Mouse (Mus musculus): ENCODE measurements around the gene Lix1.

The Lix1 gene

GRCm38 (mm10) chr17:17412176-17412575, 9.7 kb downstream of the Lix1 start:
- DNase-seq (ENCODE audit: low read depth, low spot score): no peak

GRCm38 (mm10) chr17:17414206-17414605, 11.7 kb downstream of the Lix1 start:
- DNase-seq (ENCODE audit: low read depth, low spot score): no peak

GRCm38 (mm10) chr17:17424609-17425307, 22.3 kb downstream of the Lix1 start:
- DNase-seq (ENCODE audit: low read depth, low spot score): no peak

- no peak for DNase-seq (ENCODE audit: low read depth, low spot score)
Measured at GRCm38 (mm10) chr17:17425308-17425813, 22.9 kb downstream of the Lix1 start.

GRCm38 (mm10) chr17:17425906-17426305, 23.4 kb downstream of the Lix1 start:
- no peak for DNase-seq (ENCODE audit: low read depth, low spot score)

GRCm38 (mm10) chr17:17428888-17429287, 26.4 kb downstream of the Lix1 start:
- DNase-seq (ENCODE audit: low read depth, low spot score): no peak

- DNase-seq (ENCODE audit: low read depth, low spot score): no peak
Measured at GRCm38 (mm10) chr17:17433679-17434078, 31.2 kb downstream of the Lix1 start.

GRCm38 (mm10) chr17:17438576-17439191, 36.2 kb downstream of the Lix1 start:
- no peak for DNase-seq (ENCODE audit: low read depth, low spot score)

- DNase-seq (ENCODE audit: low read depth, low spot score): no peak
Measured at GRCm38 (mm10) chr17:17441876-17442498, 39.5 kb downstream of the Lix1 start.

GRCm38 (mm10) chr17:17444297-17444886, 41.9 kb downstream of the Lix1 start:
- no peak for DNase-seq (ENCODE audit: low read depth, low spot score)

- DNase-seq (ENCODE audit: low read depth, low spot score): no peak
Measured at GRCm38 (mm10) chr17:17446683-17447082, 44.2 kb downstream of the Lix1 start.

- no peak for DNase-seq (ENCODE audit: low read depth, low spot score)
Measured at GRCm38 (mm10) chr17:17447821-17448220, 45.3 kb downstream of the Lix1 start.

- DNase-seq (ENCODE audit: low read depth, low spot score): no peak
Measured at GRCm38 (mm10) chr17:17448737-17449440, 46.4 kb downstream of the Lix1 start.

GRCm38 (mm10) chr17:17449441-17449770, 46.9 kb downstream of the Lix1 start:
- DNase-seq (ENCODE audit: low read depth, low spot score): no peak

- DNase-seq (ENCODE audit: low read depth, low spot score): no peak
Measured at GRCm38 (mm10) chr17:17451102-17451501, 48.6 kb downstream of the Lix1 start.

- no peak for DNase-seq (ENCODE audit: low read depth, low spot score)
Measured at GRCm38 (mm10) chr17:17452617-17453016, 50.1 kb downstream of the Lix1 start.

- DNase-seq (ENCODE audit: low read depth, low spot score): no peak
Measured at GRCm38 (mm10) chr17:17454573-17454972, 52.1 kb downstream of the Lix1 start.

- no peak for DNase-seq (ENCODE audit: low read depth, low spot score)
Measured at GRCm38 (mm10) chr17:17485789-17486188, 83.3 kb downstream of the Lix1 start.

- no peak for DNase-seq (ENCODE audit: low read depth, low spot score)
Measured at GRCm38 (mm10) chr17:17490820-17491621, 88.5 kb downstream of the Lix1 start.

GRCm38 (mm10) chr17:17491622-17492001, 89.1 kb downstream of the Lix1 start:
- DNase-seq (ENCODE audit: low read depth, low spot score): no peak

GRCm38 (mm10) chr17:17492116-17492515, 89.6 kb downstream of the Lix1 start:
- DNase-seq (ENCODE audit: low read depth, low spot score): no peak
